Mouse (Mus musculus): ENCODE measurements around the gene Srrm4.

DNA sequence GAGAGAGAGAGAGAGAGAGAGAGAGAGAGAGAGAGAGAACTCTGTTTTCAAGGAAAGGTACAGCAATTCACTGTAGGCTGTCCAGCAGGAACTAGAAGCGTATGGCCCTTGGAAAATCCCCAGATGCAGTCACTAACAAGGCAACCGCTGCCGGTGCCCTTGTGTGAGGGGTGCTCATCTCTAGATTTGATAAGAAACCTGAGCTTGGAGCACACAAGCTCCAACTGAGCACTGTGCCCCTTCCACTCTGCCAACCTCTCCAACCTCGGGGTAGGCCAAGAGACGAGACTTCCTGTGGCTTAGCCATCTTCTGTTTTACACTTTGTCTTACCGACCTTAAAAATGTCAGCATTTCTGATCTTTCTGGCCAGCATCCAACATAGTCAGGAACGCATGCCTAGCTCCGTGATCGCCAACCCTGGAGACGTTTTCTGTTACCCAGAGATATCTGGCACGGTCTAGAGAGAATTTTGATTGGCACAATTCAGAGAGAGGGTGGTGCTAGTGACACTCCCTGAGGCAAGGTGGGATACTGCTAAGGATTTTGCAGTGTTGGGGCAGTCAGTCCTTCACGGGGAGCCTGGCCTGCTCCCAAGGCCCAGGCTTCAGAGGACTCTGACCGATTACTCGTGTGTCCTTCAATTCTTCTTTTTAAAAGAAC lies 25.1 kb downstream of the Srrm4 start:
- TF ChIP-seq CTCF (IDR thresholded peaks at IDR 0.05; ENCODE audit: low read depth, low read length) (no peak), POLR2A (IDR thresholded peaks at IDR 0.05; ENCODE audit: extremely low read depth, insufficient read depth, low read length) (no peak)

Measured in liver, adult 2 months (tissue).